Mouse (Mus musculus): ENCODE results near the gene Sfn.

The Sfn gene

GRCm38 (mm10) chr4:133577983-133578382 lies 24.0 kb downstream of the Sfn start:
- DNase-seq (ENCODE audit: low read depth, low spot score) = no peak

- no peak for DNase-seq (ENCODE audit: low read depth, low spot score)
These were observed 27.1 kb downstream of the Sfn start for GRCm38 (mm10) chr4:133574843-133575202.

GRCm38 (mm10) chr4:133574070-133574842 lies 27.7 kb downstream of the Sfn start, which contains the start of gene Gpatch3:
Gene Gpatch3 (plus strand): TSS chr4:133574745.
- peak; percentile 90 for DNase-seq (ENCODE audit: low read depth, low spot score)

GRCm38 (mm10) chr4:133570066-133570466 lies 31.9 kb downstream of the Sfn start:
- no peak for DNase-seq (ENCODE audit: low read depth, low spot score)

- no peak for DNase-seq (ENCODE audit: low read depth, low spot score)
These were observed 32.5 kb downstream of the Sfn start for GRCm38 (mm10) chr4:133569291-133570065.

GRCm38 (mm10) chr4:133567251-133567650 lies 34.7 kb downstream of the Sfn start:
- DNase-seq (ENCODE audit: low read depth, low spot score) = no peak

GRCm38 (mm10) chr4:133563123-133563571 lies 38.8 kb downstream of the Sfn start:
- DNase-seq (ENCODE audit: low read depth, low spot score) = no peak

GRCm38 (mm10) chr4:133561622-133562021 lies 40.3 kb downstream of the Sfn start:
- no peak for DNase-seq (ENCODE audit: low read depth, low spot score)

- no peak for DNase-seq (ENCODE audit: low read depth, low spot score)
These were observed 42.1 kb downstream of the Sfn start for GRCm38 (mm10) chr4:133559846-133560245.

- no peak for DNase-seq (ENCODE audit: low read depth, low spot score)
These were observed 44.8 kb downstream of the Sfn start for GRCm38 (mm10) chr4:133557041-133557717.

GRCm38 (mm10) chr4:133553448-133554330 lies 48.3 kb downstream of the Sfn start:
- DNase-seq (ENCODE audit: low read depth, low spot score) = no peak

- DNase-seq (ENCODE audit: low read depth, low spot score) = no peak
These were observed 49.1 kb downstream of the Sfn start, which contains the start of gene Nr0b2 for GRCm38 (mm10) chr4:133552768-133553447. Gene Nr0b2 (plus strand): TSS chr4:133553376.

- no peak for DNase-seq (ENCODE audit: low read depth, low spot score)
These were observed 49.9 kb downstream of the Sfn start for GRCm38 (mm10) chr4:133552029-133552428.
